Mouse (Mus musculus) ZHBTc4 (cell line): ENCODE measurements around the gene Pramef8.

Source experiments
- DNase-seq: peaks from one replicate; pipeline ENCODE4 v3.0.0-alpha.2; 2011; ENCODE audit warnings: low read depth, low spot score

The Pramef8 gene

DNA sequence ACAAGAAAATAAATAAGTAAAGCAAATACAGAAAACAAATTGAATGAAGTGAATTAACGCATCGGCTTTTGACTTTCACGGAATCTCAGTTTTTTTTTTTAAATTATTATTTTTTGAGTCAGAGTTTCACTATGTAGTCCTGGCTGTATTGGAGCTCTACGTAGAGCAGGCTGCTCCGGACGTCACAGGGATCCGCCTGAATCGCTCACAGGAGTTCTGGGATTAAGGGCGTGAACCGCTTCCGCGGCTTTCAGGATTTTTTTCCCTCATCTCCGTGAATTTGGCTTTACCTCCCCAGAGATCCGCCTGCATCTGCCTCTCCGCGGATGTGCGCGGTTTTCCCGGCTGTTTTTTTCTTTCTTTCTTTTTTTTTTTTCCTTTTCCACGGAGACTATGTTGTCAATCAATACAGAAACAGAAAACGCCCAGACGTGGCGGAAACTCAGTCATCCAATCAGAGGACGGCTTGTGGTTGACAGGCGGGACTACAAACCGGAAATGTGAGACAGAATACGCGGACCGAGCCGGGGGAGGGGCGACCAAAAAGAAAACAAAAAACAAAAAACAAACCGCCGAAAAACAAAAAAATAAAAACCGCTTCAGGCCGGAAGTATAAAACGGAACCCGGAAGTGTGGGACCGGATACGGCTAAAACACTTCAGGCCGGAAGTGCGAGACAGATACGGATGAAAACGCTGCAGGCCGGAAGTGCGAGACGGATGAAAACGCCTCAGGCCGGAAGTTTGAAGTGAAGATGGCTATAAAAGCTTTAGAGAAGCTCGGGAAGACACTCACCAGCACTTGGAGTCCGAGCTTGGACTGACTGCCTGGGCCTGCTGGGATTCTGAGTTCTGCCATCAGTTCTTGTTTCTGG lies at the start of gene Pramef8:
Gene Pramef8 (plus strand): TSS at position 208 of the 874 bp plus-strand sequence.
- peak; percentile 96 for DNase-seq

DNA sequence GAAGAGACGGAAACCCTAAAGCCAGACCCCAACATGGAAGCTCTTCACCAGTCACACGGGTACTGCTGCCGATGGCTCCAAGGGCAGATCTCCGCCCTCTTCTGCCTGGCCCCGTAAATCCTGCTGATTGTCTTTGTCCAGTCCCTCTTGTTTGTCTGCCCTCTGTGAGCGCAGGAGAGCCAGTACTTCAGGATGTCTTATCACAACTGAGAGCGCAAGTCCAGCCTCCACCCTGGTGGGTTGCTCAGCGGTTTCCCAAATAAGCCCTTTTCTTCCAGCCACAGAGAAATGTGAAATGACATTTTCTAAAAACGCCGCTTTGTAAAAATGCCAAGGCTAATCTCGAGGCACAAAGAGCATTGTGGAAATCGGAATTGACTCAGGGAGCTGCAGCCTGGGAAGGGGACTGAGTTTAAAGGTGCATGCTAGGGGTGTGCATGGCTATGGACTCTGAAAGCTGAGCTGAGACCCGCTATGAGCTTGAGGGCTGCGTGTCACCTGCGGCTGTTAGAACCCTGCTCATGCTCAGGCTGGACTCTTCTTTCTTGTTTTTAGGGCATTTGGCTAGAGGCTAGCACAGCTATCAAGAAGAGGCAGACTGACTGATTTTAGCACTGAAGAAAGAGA lies 45.7 kb upstream of the Pramef8 start:
- DNase-seq: no peak

DNA sequence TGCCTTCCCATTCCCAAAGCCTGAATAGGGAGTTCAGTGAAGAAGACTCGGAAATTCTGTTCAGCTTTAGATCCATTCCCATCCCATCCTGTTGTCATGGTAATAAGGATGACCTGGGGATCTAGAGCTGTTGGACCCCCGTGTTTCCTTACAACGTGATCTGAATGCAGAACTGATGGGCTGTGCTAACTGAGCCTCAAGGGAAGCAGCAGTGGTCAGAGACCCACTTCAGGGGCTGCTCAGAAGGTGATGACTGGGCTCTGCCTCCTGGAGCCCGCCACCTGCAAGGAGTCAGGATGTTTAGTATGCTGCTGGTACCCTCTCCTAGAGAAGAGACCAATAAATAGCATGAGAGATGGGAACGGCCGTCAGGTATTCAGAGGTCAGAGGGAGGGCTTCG lies 32.7 kb upstream of the Pramef8 start:
- DNase-seq: no peak

DNA sequence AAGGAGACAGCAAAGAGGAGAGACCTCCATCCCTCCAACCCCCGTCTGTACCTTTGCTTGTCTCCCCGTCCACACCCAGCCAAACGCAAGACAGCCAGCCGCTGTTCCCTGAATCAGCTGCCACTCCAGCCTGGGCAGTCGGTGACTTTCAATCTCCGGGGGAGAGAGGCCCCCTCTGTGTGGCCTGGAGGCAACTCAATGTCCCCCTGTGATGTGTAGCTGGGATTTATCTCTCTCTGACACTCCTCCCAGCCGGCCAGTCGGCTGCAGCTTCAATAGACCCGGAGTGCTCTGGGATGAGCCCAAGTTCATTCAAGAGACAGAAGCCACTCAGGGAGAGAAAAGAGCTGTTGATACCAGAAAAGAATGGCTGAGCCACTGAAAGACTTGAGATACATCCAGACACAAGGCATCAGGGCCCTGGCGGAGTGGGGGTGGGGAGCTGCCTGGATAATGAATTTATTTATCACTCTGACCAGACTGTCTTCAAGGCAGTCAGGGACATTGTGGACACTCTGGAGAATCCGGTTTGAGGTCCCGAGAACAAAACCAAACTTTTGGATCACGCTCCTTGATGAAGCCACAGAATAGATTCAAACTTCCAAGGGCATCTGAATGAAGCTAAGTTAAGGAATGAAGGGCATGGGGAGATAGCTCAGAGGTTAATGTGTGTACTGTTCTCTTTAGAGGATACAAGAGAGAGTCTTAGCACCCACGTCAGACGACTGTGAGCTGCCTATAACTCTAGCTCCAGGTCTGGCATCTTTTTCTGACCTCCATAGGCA lies 32.1 kb upstream of the Pramef8 start:
- no peak for DNase-seq

DNA sequence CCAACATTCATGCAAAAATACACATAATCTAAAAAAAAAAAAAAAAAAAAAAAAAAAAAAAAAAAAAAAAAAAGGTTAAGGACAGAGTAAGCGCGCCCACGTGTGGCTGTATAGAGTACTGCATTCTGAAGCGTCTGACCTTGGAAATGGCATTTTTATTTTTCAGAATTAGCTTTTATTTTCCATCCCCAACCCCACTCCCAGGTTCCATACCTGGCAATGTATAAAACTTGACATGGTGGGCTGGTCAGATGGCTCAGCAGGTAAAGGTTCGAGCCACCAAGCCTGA lies 31.6 kb upstream of the Pramef8 start:
- peak; percentile 26 for DNase-seq

DNA sequence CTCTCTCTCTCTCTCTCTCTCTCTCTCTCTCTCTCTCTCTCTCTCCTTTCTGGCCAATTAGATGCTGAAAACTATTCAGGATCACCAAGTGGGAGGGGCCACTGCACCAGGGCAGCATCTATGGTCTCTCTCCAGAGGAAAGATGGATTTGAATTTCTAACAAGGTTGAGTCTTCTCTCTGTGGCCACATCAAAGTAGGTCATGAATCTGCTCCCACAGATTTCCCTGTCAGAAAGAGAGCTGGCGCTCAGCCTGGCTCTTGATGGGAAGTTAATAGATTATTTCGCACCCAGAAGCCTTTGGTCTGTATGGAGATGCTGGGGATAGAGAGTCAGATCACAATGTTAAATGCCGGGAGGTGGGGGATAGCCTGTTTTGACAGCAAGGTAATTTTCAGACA lies 30.1 kb upstream of the Pramef8 start:
- no peak for DNase-seq

DNA sequence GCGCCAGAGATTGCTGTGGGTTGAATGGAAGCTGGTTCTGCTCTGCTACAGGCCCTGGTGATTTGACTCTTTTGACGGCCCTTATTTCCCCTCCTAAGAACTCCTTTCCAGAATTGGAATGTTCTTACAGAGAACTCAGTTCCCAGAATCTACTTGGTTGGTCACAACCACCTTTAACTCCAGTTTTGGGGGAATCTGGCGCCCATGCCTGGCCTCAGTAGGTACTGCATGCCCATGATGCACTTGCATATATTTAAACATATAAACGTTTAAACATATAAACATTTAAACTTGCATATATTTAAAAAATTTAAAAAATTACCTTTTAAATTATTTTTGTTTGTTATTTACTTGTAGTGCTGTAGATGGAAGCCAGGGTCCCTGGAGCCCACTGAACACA lies 28.6 kb upstream of the Pramef8 start:
- DNase-seq: peak; percentile 49

DNA sequence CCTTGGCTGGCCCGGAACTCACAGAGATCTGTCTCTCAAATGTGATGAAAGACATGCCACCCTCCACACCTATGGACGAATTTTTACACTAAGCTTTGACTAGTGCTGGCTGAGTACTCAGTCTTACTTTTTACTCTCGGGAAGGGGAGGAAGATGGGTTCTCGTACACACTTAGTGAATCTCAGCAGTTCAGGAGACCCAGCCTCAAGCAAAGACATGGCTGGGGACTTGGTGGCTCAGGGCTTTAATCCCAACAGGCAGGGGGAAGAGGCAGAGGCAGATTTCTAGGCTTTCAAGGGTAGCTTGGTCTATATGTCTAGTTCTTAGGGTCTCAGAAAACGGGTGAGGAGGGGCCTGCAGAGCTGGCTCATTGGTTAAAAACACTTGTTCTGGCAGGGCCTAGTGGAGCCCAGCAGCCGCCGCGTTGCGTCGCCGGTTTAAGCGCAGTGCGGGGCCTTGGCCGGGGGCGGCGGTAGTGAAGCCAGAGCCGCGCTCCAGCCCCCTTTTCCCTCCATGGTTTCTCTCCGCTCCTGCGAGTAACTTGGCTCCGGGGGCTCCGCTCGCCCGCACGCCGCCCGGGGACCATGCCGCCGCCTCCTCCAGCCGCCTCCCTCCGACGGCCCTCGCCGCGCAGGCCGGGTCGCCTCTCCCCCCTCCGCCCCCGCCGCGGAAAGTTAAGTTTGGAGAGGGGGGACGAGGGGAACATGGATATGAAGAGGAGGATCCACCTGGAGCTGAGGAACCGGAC lies 23.1 kb upstream of the Pramef8 start:
- DNase-seq: peak; percentile 81

DNA sequence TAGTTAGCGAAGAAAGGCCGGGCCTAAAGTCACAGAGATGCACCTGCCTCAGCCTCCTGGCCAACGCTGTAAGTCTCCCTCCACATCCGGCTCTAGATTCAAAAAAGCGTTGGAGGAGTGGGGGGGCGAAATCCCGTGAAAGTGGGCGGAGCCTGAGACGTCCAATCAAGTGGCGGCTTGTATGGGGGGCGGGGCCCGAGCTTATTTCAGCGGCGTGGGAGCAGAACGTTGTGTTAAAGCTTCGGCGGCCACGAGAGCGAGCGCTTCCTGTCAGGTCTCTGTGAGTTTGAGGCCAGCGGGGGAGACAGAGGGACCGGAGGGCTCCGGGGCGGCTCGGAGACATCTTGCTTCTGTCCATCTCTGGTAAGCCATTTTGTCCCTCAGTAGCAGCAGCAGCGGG lies 18.0 kb upstream of the Pramef8 start, which contains the start of gene Pramel1:
Gene Pramel1 (plus strand): TSS at position 248 of the 400 bp plus-strand sequence.
- DNase-seq: peak; percentile 90

DNA sequence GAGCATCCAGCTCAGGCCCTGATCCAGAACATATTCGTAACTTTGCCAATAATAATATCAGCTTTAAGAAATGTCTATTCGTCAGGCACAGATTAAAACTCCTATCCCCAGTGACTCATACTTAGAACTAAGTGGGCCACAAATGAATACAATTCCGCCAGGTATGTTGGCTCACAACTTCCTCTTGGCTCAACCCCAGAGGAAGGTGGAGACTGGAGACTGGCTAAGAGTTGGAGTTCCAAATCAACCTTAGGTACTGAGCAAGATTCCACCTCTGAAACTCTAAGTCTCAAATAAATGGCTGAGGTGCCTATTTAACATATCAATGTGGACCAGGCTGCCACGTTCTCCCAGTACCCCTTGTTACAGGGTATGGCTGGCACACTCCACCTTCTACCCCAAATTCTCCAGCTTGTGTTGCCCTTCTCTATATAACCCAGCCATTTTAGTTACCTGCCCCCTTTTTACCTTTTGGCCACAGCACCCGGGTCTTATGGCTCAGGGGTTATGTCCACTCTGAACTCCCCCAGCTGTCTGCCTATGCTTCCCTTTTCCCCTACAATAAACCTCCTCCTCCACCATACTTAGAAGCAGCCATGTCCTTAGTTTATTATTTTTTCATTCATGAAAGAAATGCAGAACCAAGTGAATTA lies 534 bp upstream of the Pramef8 start:
- DNase-seq: no peak

DNA sequence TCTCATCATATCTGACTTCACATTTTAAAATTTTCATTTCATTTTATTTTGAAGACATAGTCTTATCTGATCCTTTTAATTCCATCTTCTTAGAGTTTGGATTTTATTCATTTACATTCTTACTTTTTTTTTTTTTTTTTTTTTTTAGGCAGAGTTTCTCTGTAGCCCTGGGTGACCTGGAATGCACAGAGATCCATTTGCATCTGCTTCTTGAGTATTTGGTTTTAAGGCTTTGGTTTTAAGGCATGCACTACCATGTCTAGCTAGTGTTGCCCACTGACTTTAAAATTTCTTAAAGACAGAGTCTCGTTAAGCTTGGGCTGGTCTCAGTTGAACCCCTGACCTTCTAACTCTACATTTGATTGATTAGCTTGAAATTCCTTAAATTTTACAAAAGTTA lies 1.4 kb downstream of the Pramef8 start:
- DNase-seq: peak; percentile 31

DNA sequence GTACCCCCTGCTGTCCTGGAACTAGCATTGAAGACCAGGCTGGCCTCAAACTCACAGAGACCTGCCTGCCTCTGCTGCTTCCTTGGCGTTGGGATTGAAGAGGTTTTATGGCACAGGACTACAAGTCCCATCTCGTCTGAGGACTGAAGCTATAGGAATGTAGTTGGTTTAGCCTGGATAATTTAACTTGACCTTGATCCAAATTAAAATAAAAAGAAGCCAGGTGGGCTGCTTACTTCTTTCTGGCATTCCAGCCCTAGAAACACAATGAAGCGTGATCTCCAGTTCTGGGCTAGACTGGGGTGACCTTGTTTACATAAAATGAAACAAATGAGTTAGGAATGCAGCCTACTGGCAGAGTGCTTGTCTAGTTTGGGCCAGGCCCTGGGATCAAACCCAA lies 1.9 kb downstream of the Pramef8 start:
- peak; percentile 92 for DNase-seq

DNA sequence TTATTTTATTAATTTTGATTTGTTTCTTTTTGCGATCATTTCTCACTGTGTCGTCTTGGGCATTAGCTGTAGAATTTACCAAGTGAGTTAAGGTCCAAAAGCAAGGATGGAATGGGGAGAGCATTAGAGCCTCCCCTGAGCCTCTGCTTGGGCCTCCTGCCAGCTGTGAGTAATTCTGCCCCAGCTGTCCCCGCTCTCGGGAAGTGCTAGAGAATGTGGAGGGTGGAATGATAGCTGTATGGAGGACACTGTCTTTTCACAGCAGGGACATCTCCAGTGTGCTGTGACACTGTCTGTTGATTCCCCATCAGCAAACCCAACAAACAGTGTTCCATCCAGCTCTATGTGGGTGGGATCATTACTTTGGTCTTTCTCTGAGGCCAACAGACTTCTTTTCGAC lies 14.5 kb downstream of the Pramef8 start:
- peak; percentile 34 for DNase-seq

DNA sequence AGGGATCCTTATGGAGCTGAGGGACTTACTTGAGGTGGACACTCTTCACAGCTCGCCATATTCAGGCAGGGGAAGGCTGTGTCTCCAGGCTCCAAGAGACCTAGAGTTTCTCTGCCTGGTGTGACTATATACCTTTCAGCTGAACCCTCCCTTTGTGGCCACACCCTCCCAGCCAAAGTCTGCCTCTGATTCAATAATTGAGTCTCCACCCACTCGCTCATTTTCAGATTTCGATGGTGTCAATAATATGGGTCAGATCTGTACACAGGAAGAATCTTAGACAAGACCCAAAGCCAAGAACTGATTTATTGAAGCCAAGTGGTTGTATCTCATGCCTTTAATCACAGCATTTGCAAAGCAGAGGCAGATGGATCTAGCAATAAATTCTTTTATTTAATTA lies 38.0 kb downstream of the Pramef8 start, which contains the start of gene Oog4:
Gene Oog4 (minus strand): TSS at position 101 of the 400 bp plus-strand sequence.
- no peak for DNase-seq
